Mouse (Mus musculus) heart, postnatal 0 days (tissue): ENCODE measurements around the gene Lgals1.

ENCODE experiments used
- CTCF ChIP-seq: IDR thresholded peaks from 2 replicates; pipeline ENCODE4 v1.5.1; 2016; ENCODE audit warnings: antibody characterized with exemption, control low read depth, low read depth
- EP300 ChIP-seq: IDR thresholded peaks from 2 replicates; pipeline ENCODE4 v1.6.1; 2016; ENCODE audit warnings: antibody characterized with exemption, low read depth

DNA sequence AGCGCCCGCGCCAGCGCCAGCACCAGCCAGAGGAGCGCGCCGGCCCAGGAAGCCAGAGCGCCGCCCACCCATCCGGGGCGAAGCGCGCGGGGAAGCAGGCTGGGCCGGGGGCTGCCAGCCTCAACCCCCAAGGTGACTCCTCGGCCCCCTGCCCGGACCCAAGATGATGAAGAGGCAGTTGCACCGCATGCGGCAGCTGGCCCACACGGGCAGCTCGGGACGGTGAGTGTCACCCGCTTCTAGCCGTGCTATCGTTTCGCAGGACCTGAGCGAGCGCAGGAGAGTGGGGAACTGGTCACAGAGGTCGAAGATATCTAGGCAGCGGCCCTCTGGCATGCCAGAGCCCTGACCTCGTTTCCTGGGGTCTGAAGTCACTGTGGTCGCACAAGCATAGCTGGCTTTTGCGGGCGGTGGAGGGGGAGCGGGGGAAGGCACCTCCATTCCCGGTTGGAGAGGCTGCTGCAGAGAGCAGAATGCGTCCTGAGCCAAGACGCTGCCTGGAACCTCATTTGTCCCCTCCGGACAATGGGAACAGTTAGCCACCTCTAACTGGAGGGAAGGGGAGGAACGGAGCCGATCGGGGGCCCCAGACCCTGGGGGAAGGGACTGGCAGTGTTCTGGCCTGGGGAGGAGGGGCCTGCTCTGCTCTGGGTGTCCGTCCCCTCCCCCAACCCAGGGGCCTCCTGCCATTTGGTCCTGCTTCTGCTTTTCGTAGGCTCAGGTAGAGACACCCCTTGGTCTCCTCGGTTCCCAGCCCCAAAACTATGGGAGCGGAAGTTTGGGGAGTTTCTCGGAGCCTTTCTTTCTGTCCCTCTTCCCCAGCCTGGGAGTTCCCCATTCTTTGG is 26.6 kb upstream of the Lgals1 start, which contains the start of gene Sh3bp1:
- no peak for TF ChIP-seq CTCF
- no peak for TF ChIP-seq EP300
